Mouse (Mus musculus): ENCODE results near the gene Rcsd1.

GRCm38 (mm10) chr1:165629975-165630374, 79.6 kb downstream of the Rcsd1 start:
- TF ChIP-seq POLR2A (IDR thresholded peaks at IDR 0.05; ENCODE audit: insufficient read length, low read depth) (no peak), POLR2AphosphoS2 (IDR thresholded peaks at IDR 0.05; ENCODE audit: insufficient read length, low read depth) (no peak), TCF3 (IDR thresholded peaks at IDR 0.05; ENCODE audit: insufficient read length, low read depth) (no peak)

All from myocyte (in vitro differentiated cells).